Comparison of ENCODE assay signal across 24 mouse cellular contexts in the genomic region with DNA sequence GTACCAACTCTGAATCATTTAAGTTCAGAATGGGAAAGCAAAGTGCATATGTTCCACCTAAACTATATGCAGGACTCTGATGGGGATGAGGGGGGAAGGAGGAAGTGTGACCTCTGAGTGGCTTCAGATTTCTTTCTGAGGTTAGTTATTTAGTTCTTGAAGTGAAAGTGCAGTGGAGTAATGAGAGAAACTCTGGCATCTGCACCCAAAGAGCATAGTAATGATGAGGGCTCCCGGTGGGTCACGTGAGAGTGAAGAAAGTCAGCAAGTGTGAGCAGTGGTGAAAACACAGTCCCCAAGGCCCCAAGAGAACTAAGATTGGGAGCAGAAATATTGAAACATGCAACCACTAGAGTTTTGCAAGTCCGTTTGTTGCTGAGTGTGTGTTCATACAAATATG.
DNase-seq lines count a peak whose midpoint lies in the region; ATAC-seq and TF ChIP-seq lines count a peak whose summit lies in the region.
"Had no signal": no experiment of that assay in that cellular context is flagged by ENCODE, and none has a peak within 500 bp of the region (broad histone marks: within the 10 kb centered on the region; RNA-seq: fewer than 3 reads in every experiment).

No protein-coding gene starts in this region.

- 88% methylated on average over 3 of the region's 3 CpGs for WGBS in midbrain, embryonic 11.5 days
- 92% methylated on average over 3 of the region's 3 CpGs for WGBS in midbrain, embryonic 16.5 days
- WGBS in limb, embryonic 12.5 days, result 43% methylated on average over 3 of the region's 3 CpGs

- no peaks in the 10 kb centered on the region for H3K4me1 ChIP-seq in midbrain, embryonic 11.5 days (ENCODE audit: control insufficient read depth, insufficient read depth, low read length)
- H3K4me1 ChIP-seq in midbrain, embryonic 16.5 days (ENCODE audit: control insufficient read depth, insufficient read depth, low read length), result peaks cover 5% of the 10 kb centered on the region; the same call in 1 of the 2 replicates
- peaks cover 35% of the 10 kb centered on the region for H3K4me1 ChIP-seq in bone marrow macrophage, adult 2 months (ENCODE audit: control insufficient read depth, insufficient read depth, low read length)
- H3K4me1 ChIP-seq in limb, embryonic 12.5 days (replicated peaks), result peaks cover 42% of the 10 kb centered on the region
- H3K4me1 ChIP-seq: heart, embryonic 10.5 days; liver, embryonic 12.5 days had no signal

- H3K36me3 ChIP-seq in midbrain, embryonic 11.5 days (ENCODE audit: control insufficient read depth, insufficient read depth, low read length), result no peaks in the 10 kb centered on the region
- no peaks in the 10 kb centered on the region for H3K36me3 ChIP-seq in midbrain, embryonic 16.5 days (ENCODE audit: control insufficient read depth, insufficient read depth, low read length)
- H3K36me3 ChIP-seq in limb, embryonic 12.5 days, result no peaks in the 10 kb centered on the region
- no peaks in the 10 kb centered on the region for H3K36me3 ChIP-seq in splenic B cell, adult 2 months (ENCODE audit: control insufficient read depth, insufficient read depth, low read length, poor library complexity, severe bottlenecking)
- H3K36me3 ChIP-seq: embryonic facial prominence, embryonic 13.5 days; G1E; heart, embryonic 10.5 days; hindbrain, embryonic 15.5 days; liver, embryonic 12.5 days; midbrain, embryonic 15.5 days had no signal

- no peak for ATAC-seq in midbrain, embryonic 11.5 days (ENCODE audit: low FRiP score)
- no peak for ATAC-seq in midbrain, embryonic 16.5 days
- ATAC-seq in limb, embryonic 12.5 days (ENCODE audit: insufficient number of reproducible peaks, insufficient read depth, low FRiP score, low TSS enrichment, low read depth), result no peak
- ATAC-seq: forebrain, embryonic 16.5 days; inflammation-experienced regulatory T-cells, adult 6 months; liver, embryonic 12.5 days; liver, postnatal 0 days; midbrain, embryonic 15.5 days had no signal

- peak; percentile 33 for DNase-seq in midbrain, embryonic 11.5 days (ENCODE audit: low spot score, missing footprints)
- peak; percentile 45 for DNase-seq in splenic B cell, adult 2 months (ENCODE audit: low read depth, low spot score)
- DNase-seq in frontal cortex, adult 2 months (ENCODE audit: extremely low spot score in 1 of 2, low spot score in 1 of 2), result no peak
- no peak for DNase-seq in urinary bladder, adult 2 months (ENCODE audit: low spot score)
- DNase-seq: adrenal gland, adult 8-10 months; cerebellum, adult 11 months; cerebellum, adult 9-10 months; cerebellum, postnatal 36 days; gastrocnemius, postnatal 10 days; kidney, adult 11 months; kidney, postnatal 36 days; liver, postnatal 0 days had no signal

- no peak overlapping the region for H3K4me3 ChIP-seq in midbrain, embryonic 11.5 days (ENCODE audit: low read depth, low read length)
- H3K4me3 ChIP-seq in midbrain, embryonic 16.5 days (ENCODE audit: low read depth, low read length), result no peak overlapping the region
- peak overlapping the region; percentile 31 for H3K4me3 ChIP-seq in bone marrow macrophage, adult 2 months (ENCODE audit: insufficient read depth, low read length)
- no peak overlapping the region for H3K4me3 ChIP-seq in limb, embryonic 12.5 days (replicated peaks)
- H3K4me3 ChIP-seq: embryonic facial prominence, embryonic 13.5 days; erythroblast, embryonic 14.5 days; heart, embryonic 10.5 days; hindbrain, embryonic 15.5 days; liver, embryonic 12.5 days; midbrain, embryonic 15.5 days had no signal

- TF ChIP-seq CTCF in bone marrow macrophage, adult 2 months (IDR thresholded peaks at IDR 0.05; ENCODE audit: low read depth, low read length), result no peak

- no peaks in the 10 kb centered on the region for H3K9me3 ChIP-seq in midbrain, embryonic 11.5 days (ENCODE audit: control insufficient read depth, low read length)
- H3K9me3 ChIP-seq in midbrain, embryonic 16.5 days (replicated peaks; ENCODE audit: control insufficient read depth, low read length, poor library complexity, severe bottlenecking), result no peaks in the 10 kb centered on the region
- no peaks in the 10 kb centered on the region for H3K9me3 ChIP-seq in limb, embryonic 12.5 days
- H3K9me3 ChIP-seq: embryonic facial prominence, embryonic 13.5 days; G1E; heart, embryonic 10.5 days; hindbrain, embryonic 15.5 days; liver, embryonic 12.5 days; midbrain, embryonic 15.5 days had no signal

- no peaks in the 10 kb centered on the region for H3K27me3 ChIP-seq in midbrain, embryonic 11.5 days (ENCODE audit: control insufficient read depth, insufficient read depth, low read length)
- no peaks in the 10 kb centered on the region for H3K27me3 ChIP-seq in midbrain, embryonic 16.5 days (ENCODE audit: control insufficient read depth, insufficient read depth, low read depth, low read length)
- no peaks in the 10 kb centered on the region for H3K27me3 ChIP-seq in limb, embryonic 12.5 days
- no peaks in the 10 kb centered on the region for H3K27me3 ChIP-seq in splenic B cell, adult 2 months (ENCODE audit: control insufficient read depth, insufficient read depth, low read length, poor library complexity, severe bottlenecking)
- H3K27me3 ChIP-seq: embryonic facial prominence, embryonic 13.5 days; hindbrain, embryonic 15.5 days; liver, embryonic 12.5 days; midbrain, embryonic 15.5 days had no signal

- no peak overlapping the region for H3K9ac ChIP-seq in midbrain, embryonic 11.5 days (ENCODE audit: low read length)
- H3K9ac ChIP-seq in midbrain, embryonic 16.5 days (ENCODE audit: low read depth, low read length), result no peak overlapping the region
- no peak overlapping the region for H3K9ac ChIP-seq in limb, embryonic 12.5 days (replicated peaks)
- H3K9ac ChIP-seq: embryonic facial prominence, embryonic 13.5 days; hindbrain, embryonic 15.5 days; liver, embryonic 12.5 days; liver, postnatal 0 days; midbrain, embryonic 15.5 days had no signal

- no peak for TF ChIP-seq POLR2A in bone marrow macrophage, adult 2 months (IDR thresholded peaks at IDR 0.05; ENCODE audit: borderline replicate concordance, low read depth, low read length)

- no peak overlapping the region for H3K4me2 ChIP-seq in midbrain, embryonic 11.5 days
- H3K4me2 ChIP-seq in midbrain, embryonic 16.5 days (ENCODE audit: low read length), result no peak overlapping the region
- no peak overlapping the region for H3K4me2 ChIP-seq in limb, embryonic 12.5 days
- H3K4me2 ChIP-seq: embryonic facial prominence, embryonic 13.5 days; hindbrain, embryonic 15.5 days; liver, embryonic 12.5 days; midbrain, embryonic 15.5 days had no signal

- H3K27ac ChIP-seq in midbrain, embryonic 11.5 days (ENCODE audit: low read depth, low read length), result no peak overlapping the region
- no peak overlapping the region for H3K27ac ChIP-seq in midbrain, embryonic 16.5 days (ENCODE audit: low read length)
- H3K27ac ChIP-seq in bone marrow macrophage, adult 2 months (ENCODE audit: insufficient read depth, low read depth, low read length), result peak overlapping the region; percentile 75
- peak overlapping the region; percentile 24; the same call in 1 of the 2 replicates for H3K27ac ChIP-seq in limb, embryonic 12.5 days
- H3K27ac ChIP-seq: embryonic facial prominence, embryonic 13.5 days; heart, embryonic 10.5 days; hindbrain, embryonic 15.5 days; liver, embryonic 12.5 days; midbrain, embryonic 15.5 days had no signal

Comparison
In these comparisons a context has a peak if more than half of its experiments do, and no peak if none do; other contexts are left out.
1. DNase-seq: peak in midbrain, embryonic 11.5 days (single experiment) and splenic B cell, adult 2 months (single experiment); none in frontal cortex, adult 2 months (0 of 2) and urinary bladder, adult 2 months (single experiment).
2. H3K27ac ChIP-seq: peak in bone marrow macrophage, adult 2 months (single experiment) and limb, embryonic 12.5 days (single experiment); none in midbrain, embryonic 11.5 days (single experiment) and midbrain, embryonic 16.5 days (single experiment).